Mouse (Mus musculus) heart, postnatal 36 days (tissue): ENCODE measurements around the gene Mup1. TPM values are rescaled to one million over a fixed set of nuclear protein-coding genes. Genes with fewer than 3 reads are reported as not detected.
"Not testable (repeated sequence)": the region's sequence is repeated elsewhere in the genome, so short reads cannot be mapped to it uniquely, and the experiment has no call there.

Experiments
- DNase-seq, 2 experiments: peaks; one replicate each; pipeline ENCODE4 v3.0.0; 2021 to 2022
- intact Hi-C: fragments of 180-260 bp; cut with DNase I; formaldehyde crosslinking; loops from one replicate; pipeline ENCODE4 v1.15.1; 2025
- total RNA-seq, 2 experiments: library from RNA; stranded (reverse); gene quantifications; 2 replicates each; pipeline ENCODE4 v1.2.3; 2021

Gene Mup1
- total RNA-seq, result not detected

- DNase-seq, intact Hi-C loops: not testable (repeated sequence)
Observed at GRCm38 (mm10) chr4:60501860-60502259, at the start of gene Mup1. Gene Mup1 (minus strand): TSS chr4:60501960.

Other genes with a start within 250 kb of the Mup1 start
- gene Mup9, start 80.0 kb downstream of the Mup1 start, total RNA-seq, result not detected
- gene Mup10, start 80.2 kb upstream of the Mup1 start, total RNA-seq, result under 1 TPM in 1 of 2 experiments, not detected in 1; 0.69 TPM
- gene Mup11, start 160.5 kb upstream of the Mup1 start, total RNA-seq, result not detected
- gene Mup12, start 239.4 kb upstream of the Mup1 start, total RNA-seq, result not detected